Mouse (Mus musculus): Measurements from ENCODE around the gene Wdr26.

GRCm38 (mm10) chr1:181245067-181245466 is 33.3 kb upstream of the Wdr26 start:
- TF ChIP-seq CTCF (IDR thresholded peaks at IDR 0.05; ENCODE audit: low read depth, low read length), result no peak
- TF ChIP-seq EP300 (IDR thresholded peaks at IDR 0.05; ENCODE audit: insufficient read depth, low read depth, low read length), result no peak
- TF ChIP-seq POLR2A (IDR thresholded peaks at IDR 0.05; ENCODE audit: insufficient read depth, low read length), result no peak
